Mouse (Mus musculus) cortical plate, adult 2 months (tissue): ENCODE data around the gene Urah. TPM values are rescaled to one million over a fixed set of nuclear protein-coding genes. Genes with fewer than 3 reads are reported as not detected.

Source experiments
- H3K27ac ChIP-seq: fragments of 200-500 bp; 2 replicates; pipeline ENCODE4 v1.5.1; 2012; ENCODE audit warnings: low read length, control low read depth, inconsistent platforms; ENCODE audit not compliant: insufficient read depth
- H3K4me1 ChIP-seq: fragments of 200-500 bp; 2 replicates; pipeline ENCODE4 v1.6.1; 2011; ENCODE audit warnings: low read length; ENCODE audit not compliant: control insufficient read depth, insufficient read depth
- H3K4me3 ChIP-seq: fragments of 200-500 bp; 2 replicates; pipeline ENCODE4 v1.5.1; 2011; ENCODE audit warnings: mild to moderate bottlenecking, low read length, control low read depth; ENCODE audit not compliant: insufficient read depth
- CTCF ChIP-seq: fragments of 200-500 bp; IDR thresholded peaks from 2 replicates; pipeline ENCODE4 v1.5.1; 2011; ENCODE audit warnings: mild to moderate bottlenecking, control low read depth, low read length; ENCODE audit not compliant: insufficient read depth; ENCODE audit errors: extremely low read depth
- POLR2A ChIP-seq: fragments of 200-500 bp; IDR thresholded peaks from 2 replicates; pipeline ENCODE4 v1.6.1; 2011; ENCODE audit warnings: mild to moderate bottlenecking, low read length, control low read depth; ENCODE audit not compliant: insufficient read depth; ENCODE audit errors: extremely low read depth
- polyA plus RNA-seq: library from polyadenylated mRNA; depleted of rRNA; stranded (reverse); fragments of >200 nt; gene quantifications from 2 replicates; pipeline ENCODE4 v1.2.3, GENCODE M21; 2012

Gene Urah
- polyA plus RNA-seq, 1 experiment = 3.4 TPM

- peaks cover 4% of the 10 kb centered on the region; the same call in 1 of the 2 replicates for H3K4me1 ChIP-seq
- TF ChIP-seq CTCF (no peak), POLR2A (no peak)
- no peak overlapping the region for H3K27ac ChIP-seq
- H3K4me3 ChIP-seq = no peak overlapping the region
Measured at GRCm38 (mm10) chr7:140853386-140853785, 18.6 kb downstream of the Urah start.

GRCm38 (mm10) chr7:140854483-140854882 is 19.7 kb downstream of the Urah start:
- Histone ChIP-seq H3K27ac (no peak overlapping the region), H3K4me3 (peak overlapping the region; percentile 87; the same call in 1 of the 2 replicates), H3K4me1 (peaks cover 8% of the 10 kb centered on the region)
- TF ChIP-seq CTCF = no peak
- TF ChIP-seq POLR2A = no peak

GRCm38 (mm10) chr7:140855181-140855580 is 20.4 kb downstream of the Urah start:
- H3K4me1 ChIP-seq = peaks cover 8% of the 10 kb centered on the region
- TF ChIP-seq CTCF = no peak
- TF ChIP-seq POLR2A = no peak
- H3K4me3 ChIP-seq = peak overlapping the region; percentile 87
- H3K27ac ChIP-seq = no peak overlapping the region

- TF ChIP-seq POLR2A = peak; percentile 69; the same call in 1 of the 2 replicates
- no peak for TF ChIP-seq CTCF
- peaks cover 8% of the 10 kb centered on the region for H3K4me1 ChIP-seq
- peak within 1 kb of the TSS; percentile 88 for H3K27ac ChIP-seq
- peak within 1 kb of the TSS; percentile 87 for H3K4me3 ChIP-seq
Measured at GRCm38 (mm10) chr7:140855860-140856784, 21.3 kb downstream of the Urah start, which contains the start of gene Gm45785. TSS of gene Gm45785 (minus strand) at chr7:140856331.

- peak within 1 kb of the TSS; percentile 87 for H3K4me3 ChIP-seq
- peak within 1 kb of the TSS; percentile 88 for H3K27ac ChIP-seq
- peak; percentile 64; the same call in 1 of the 2 replicates for TF ChIP-seq POLR2A
- TF ChIP-seq CTCF = no peak
- H3K4me1 ChIP-seq = peaks cover 8% of the 10 kb centered on the region
Measured at GRCm38 (mm10) chr7:140856785-140857549, 22.1 kb downstream of the Urah start, which contains the start of gene Ric8a. TSS of gene Ric8a (plus strand) at chr7:140856957.

- peaks cover 8% of the 10 kb centered on the region for H3K4me1 ChIP-seq
- TF ChIP-seq POLR2A = no peak; the same call in 1 of the 2 replicates
- no peak for TF ChIP-seq CTCF
- H3K4me3 ChIP-seq = peak within 1 kb of the TSS; percentile 87
- peak within 1 kb of the TSS; percentile 88 for H3K27ac ChIP-seq
Measured at GRCm38 (mm10) chr7:140857550-140858505, 23.0 kb downstream of the Urah start, which contains the start of gene Bet1l. TSS of gene Bet1l (minus strand) at chr7:140857577.

GRCm38 (mm10) chr7:140858746-140859145 is 23.9 kb downstream of the Urah start:
- Histone ChIP-seq H3K4me1 (peaks cover 8% of the 10 kb centered on the region), H3K27ac (no peak overlapping the region), H3K4me3 (peak overlapping the region; percentile 87)
- no peak for TF ChIP-seq POLR2A
- no peak for TF ChIP-seq CTCF

- H3K27ac ChIP-seq = no peak overlapping the region
- TF ChIP-seq CTCF (no peak), POLR2A (no peak)
- no peak overlapping the region for H3K4me3 ChIP-seq
- peaks cover 6% of the 10 kb centered on the region for H3K4me1 ChIP-seq
Measured at GRCm38 (mm10) chr7:140859997-140860396, 25.2 kb downstream of the Urah start.

GRCm38 (mm10) chr7:140860728-140861127 is 25.9 kb downstream of the Urah start:
- TF ChIP-seq CTCF (no peak), POLR2A (no peak)
- Histone ChIP-seq H3K4me1 (peaks cover 4% of the 10 kb centered on the region), H3K27ac (no peak overlapping the region), H3K4me3 (no peak overlapping the region)
